Mouse (Mus musculus): ENCODE results near the gene Mosmo.

- no peak for TF ChIP-seq CTCF (IDR thresholded peaks at IDR 0.05; ENCODE audit: borderline replicate concordance, insufficient read depth, low read length)
- peak; percentile 48; the same call in 1 of the 2 replicates for TF ChIP-seq POLR2A (IDR thresholded peaks at IDR 0.05; ENCODE audit: low read depth, low read length)
These were observed 43.1 kb upstream of the Mosmo start for GRCm38 (mm10) chr7:120634301-120634700.
